Mouse (Mus musculus): ENCODE data around the gene Nfyb.

DNA sequence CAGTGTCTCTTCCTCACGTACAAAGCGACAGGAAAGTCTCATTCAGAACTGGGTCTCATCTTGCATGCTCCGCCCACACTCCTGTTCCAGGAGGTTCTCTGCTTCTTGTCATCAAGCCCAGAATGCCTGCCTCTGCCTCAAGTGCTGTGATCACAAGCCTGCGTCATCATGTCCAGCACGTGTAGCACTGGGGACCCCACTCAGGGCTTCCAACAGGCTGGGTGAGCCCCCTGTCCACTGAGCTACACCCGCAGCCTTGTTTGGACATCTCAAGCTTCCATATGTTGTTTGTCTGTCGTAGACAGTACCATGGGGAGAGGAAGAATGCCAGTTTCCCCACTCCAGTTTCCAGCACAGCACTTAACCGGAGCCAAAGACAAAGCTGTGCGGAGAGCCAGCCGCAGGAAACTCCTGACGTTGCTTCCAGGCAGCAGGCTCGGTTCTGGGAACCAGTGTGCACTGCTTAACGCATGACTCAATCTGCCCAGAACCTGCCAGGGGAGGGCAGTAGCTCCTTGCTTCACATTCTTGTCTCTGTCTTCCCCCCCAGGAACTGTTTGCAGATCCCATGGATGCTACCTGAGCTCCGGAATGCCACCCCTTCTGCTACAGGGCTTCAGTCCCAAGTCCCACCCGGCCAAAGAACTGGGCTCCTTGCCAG lies 31.3 kb upstream of the Nfyb start:
- TF ChIP-seq GATA1 (IDR thresholded peaks at IDR 0.05; ENCODE audit: borderline replicate concordance, low read length) (no peak), FLI1 (IDR thresholded peaks at IDR 0.05; ENCODE audit: low read length) (no peak)

All from megakaryocyte, embryonic 14.5 days (primary cell).